Mouse (Mus musculus) olfactory bulb, adult 2 months (tissue): Measurements from ENCODE around the gene Setd5.

Source experiments
- CTCF ChIP-seq: fragments of 200-500 bp; IDR thresholded peaks from 2 replicates; pipeline ENCODE4 v1.5.1; 2012; ENCODE audit warnings: low read depth, mild to moderate bottlenecking, low read length, moderate library complexity; ENCODE audit not compliant: insufficient read depth
- POLR2A ChIP-seq: fragments of 200-500 bp; IDR thresholded peaks from 2 replicates; pipeline ENCODE4 v1.6.1; 2012; ENCODE audit warnings: mild to moderate bottlenecking, low read depth, low read length, moderate library complexity; ENCODE audit not compliant: insufficient read depth

DNA sequence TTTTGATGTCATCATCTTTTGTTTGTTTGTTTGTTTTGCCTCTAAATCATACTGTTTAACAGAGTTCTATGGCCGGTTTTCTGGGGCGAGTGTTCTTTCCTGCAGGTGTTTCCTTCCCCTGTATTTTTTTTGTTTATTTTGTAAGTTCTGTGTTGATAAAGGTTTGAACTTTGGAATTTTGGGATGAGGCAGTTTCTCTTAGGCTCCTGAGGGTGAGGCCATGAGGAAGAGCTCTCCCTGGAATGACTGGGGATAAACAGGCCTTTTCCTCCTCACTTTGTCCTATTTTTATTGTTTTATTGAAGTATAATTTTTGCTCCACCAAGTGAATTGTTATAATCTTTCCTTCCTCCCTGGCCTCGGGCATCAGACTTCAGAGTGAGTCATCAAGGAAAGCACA lies 24.2 kb upstream of the Setd5 start:
- TF ChIP-seq POLR2A (no peak), CTCF (no peak)
